Mouse (Mus musculus) erythroblast, embryonic 14.5 days (primary cell): Measurements from ENCODE around the gene Dgcr8.

Experiments
- GATA1 ChIP-seq: IDR thresholded peaks from 2 replicates; pipeline ENCODE4 v1.6.1; 2012; ENCODE audit warnings: low read length, inconsistent platforms, mixed read lengths
- TAL1 ChIP-seq: IDR thresholded peaks from 3 replicates; pipeline ENCODE4 v1.6.1; 2012; ENCODE audit warnings: low read length, inconsistent platforms, mixed read lengths

GRCm38 (mm10) chr16:18222188-18222587, 66.9 kb downstream of the Dgcr8 start:
- TF ChIP-seq GATA1 (no peak), TAL1 (no peak)
